Mouse (Mus musculus) liver, embryonic 14.5 days (tissue): ENCODE measurements around the gene Slc22a20. TPM values are rescaled to one million over a fixed set of nuclear protein-coding genes. Genes with fewer than 3 reads are reported as not detected.
A peak's percentile ranks its signal among the peaks of the same experiment; 100 is the strongest.

Experiments used
- ATAC-seq: fragments of 200-750 bp; cut with Nextera tagmentation; 2 replicates; pipeline ENCODE4 v1.8.0; 2017; ENCODE audit warnings: moderate number of reproducible peaks, mild to moderate bottlenecking, moderate library complexity; ENCODE audit not compliant: insufficient read depth
- DNase-seq, 3 experiments: peaks; one replicate each; pipeline ENCODE4 v3.0.0-alpha.2; 2012 to 2013; ENCODE audit warnings: low read depth in 3 of 3, low spot score in 3 of 3
- H3K27ac ChIP-seq: fragments of 300-500 bp; sonication (generic); 2 replicates; pipeline ENCODE4 v1.5.1; 2014; ENCODE audit warnings: moderate library complexity, mild to moderate bottlenecking, control low read depth, inconsistent platforms
- H3K27me3 ChIP-seq: fragments of 300-500 bp; sonication (generic); 2 replicates; pipeline ENCODE4 v1.6.1; 2014; ENCODE audit warnings: mild to moderate bottlenecking, low read length, moderate library complexity; ENCODE audit not compliant: control insufficient read depth, insufficient read depth
- H3K36me3 ChIP-seq: fragments of 300-500 bp; sonication (generic); replicated peaks from 2 replicates; pipeline ENCODE4 v1.6.1; 2014; ENCODE audit warnings: low read depth; ENCODE audit not compliant: control insufficient read depth, insufficient read depth
- H3K4me1 ChIP-seq, 2 experiments: fragments of 200-500 bp in 1 of 2; fragments of 300-500 bp in 1 of 2; sonication (generic) in 1 of 2; replicated peaks; 2 replicates each; pipeline ENCODE4 v1.6.1; 2012 to 2014; ENCODE audit warnings: antibody characterized with exemption in 1 of 2, inconsistent platforms in 1 of 2, low read length in 1 of 2; ENCODE audit not compliant: control insufficient read depth in 2 of 2, insufficient read depth in 2 of 2
- H3K4me2 ChIP-seq: fragments of 300-500 bp; sonication (generic); 2 replicates; pipeline ENCODE4 v1.6.1; 2014; ENCODE audit warnings: low read depth, mild to moderate bottlenecking, control low read depth, moderate library complexity
- H3K4me3 ChIP-seq, 2 experiments: fragments of 200-500 bp in 1 of 2; fragments of 300-500 bp in 1 of 2; sonication (generic) in 1 of 2; 2 replicates each; pipeline ENCODE4 v1.5.1; 2012 to 2014; ENCODE audit warnings: low read depth in 2 of 2, low read length in 2 of 2, mild to moderate bottlenecking in 2 of 2, control low read depth in 1 of 2, inconsistent platforms in 1 of 2, moderate library complexity in 1 of 2; ENCODE audit not compliant: insufficient read depth in 1 of 2
- H3K9ac ChIP-seq: fragments of 300-500 bp; sonication (generic); replicated peaks from 2 replicates; pipeline ENCODE4 v1.6.1; 2014; ENCODE audit warnings: mild to moderate bottlenecking, control low read depth, moderate library complexity
- H3K9me3 ChIP-seq: fragments of 300-500 bp; sonication (generic); 2 replicates; pipeline ENCODE4 v1.6.1; 2016; ENCODE audit warnings: low read length, mixed read lengths; ENCODE audit not compliant: control insufficient read depth
- CTCF ChIP-seq: IDR thresholded peaks from 2 replicates; pipeline ENCODE4 v1.5.1; 2016; ENCODE audit warnings: antibody characterized with exemption, low read depth, control low read depth
- EP300 ChIP-seq: IDR thresholded peaks from 2 replicates; pipeline ENCODE4 v1.6.1; 2016; ENCODE audit warnings: antibody characterized with exemption, low read depth
- WGBS: fragments of 180-500 bp; shearing (Covaris S2); extraction: QIAGEN DNeasy Blood & Tissue Kit; methylation state at CpG from one replicate; pipeline ENCODE4 v1.1.7; 2014; ENCODE audit not compliant: insufficient replicate concordance; 5-methylcytosine and 5-hydroxymethylcytosine counted together
- polyA plus RNA-seq, 2 experiments: library from polyadenylated mRNA; depleted of rRNA in 1 of 2; stranded (reverse) in 1 of 2; unstranded in 1 of 2; fragments of >200 nt; fragmentation: Nextera tagmentation in 1 of 2; extraction: Ambion mirVana in 1 of 2; gene quantifications; 2 replicates each; pipeline versions ENCODE4 v1.2.1 to v1.2.3; 2012 to 2014

Gene Slc22a20
- polyA plus RNA-seq, 2 experiments = 0.08 TPM; not detected in 1

- no peak overlapping the region for H3K9ac ChIP-seq
Measured at GRCm38 (mm10) chr19:5988027-5988814, 2.3 kb upstream of the Slc22a20 start.

GRCm38 (mm10) chr19:5980477-5980876, 5.5 kb downstream of the Slc22a20 start:
- no peak overlapping the region for H3K4me2 ChIP-seq
- no peak for DNase-seq
- 35% methylated on average over 9 of the region's 9 CpGs for WGBS
- TF ChIP-seq CTCF (no peak), EP300 (no peak)
- H3K9ac ChIP-seq = no peak overlapping the region
- H3K36me3 ChIP-seq = no peaks in the 10 kb centered on the region
- no peak overlapping the region for H3K27ac ChIP-seq
- H3K4me3 ChIP-seq = no peak overlapping the region
- peaks cover 0 to 5% of the 10 kb centered on the region in 2 experiments; a peak in 2 of 4 replicates for H3K4me1 ChIP-seq
- no peaks in the 10 kb centered on the region for H3K9me3 ChIP-seq
- ATAC-seq = peak; percentile 51; the same call in 1 of the 2 replicates
- H3K27me3 ChIP-seq = no peaks in the 10 kb centered on the region

More at GRCm38 (mm10) chr19:5988027-5988814, 2.3 kb upstream of the Slc22a20 start:
- 30% methylated on average over 5 of the region's 5 CpGs for WGBS
- ATAC-seq (no peak), DNase-seq (no peak)
- H3K36me3 ChIP-seq = peaks cover 16% of the 10 kb centered on the region
- H3K4me2 ChIP-seq = no peak overlapping the region
- TF ChIP-seq EP300 (no peak), CTCF (no peak)
- no peak overlapping the region for H3K4me3 ChIP-seq
- no peak overlapping the region for H3K27ac ChIP-seq
- H3K27me3 ChIP-seq = no peaks in the 10 kb centered on the region
- no peaks in the 10 kb centered on the region for H3K9me3 ChIP-seq
- peaks cover 3 to 19% of the 10 kb centered on the region in 2 experiments; a peak in 3 of 4 replicates for H3K4me1 ChIP-seq

- Histone ChIP-seq H3K9me3 (no peaks in the 10 kb centered on the region), H3K4me3 (no peak overlapping the region), H3K9ac (no peak overlapping the region), H3K4me1 (peaks cover 0 to 5% of the 10 kb centered on the region in 2 experiments; a peak in 2 of 4 replicates), H3K4me2 (no peak overlapping the region), H3K36me3 (no peaks in the 10 kb centered on the region), H3K27me3 (no peaks in the 10 kb centered on the region), H3K27ac (no peak overlapping the region)
- WGBS = 78% methylated on average over 3 of the region's 3 CpGs
- TF ChIP-seq EP300 (no peak), CTCF (no peak)
- ATAC-seq = no peak
- no peak for DNase-seq
Measured at GRCm38 (mm10) chr19:5977717-5978116, 8.2 kb downstream of the Slc22a20 start.

DNA sequence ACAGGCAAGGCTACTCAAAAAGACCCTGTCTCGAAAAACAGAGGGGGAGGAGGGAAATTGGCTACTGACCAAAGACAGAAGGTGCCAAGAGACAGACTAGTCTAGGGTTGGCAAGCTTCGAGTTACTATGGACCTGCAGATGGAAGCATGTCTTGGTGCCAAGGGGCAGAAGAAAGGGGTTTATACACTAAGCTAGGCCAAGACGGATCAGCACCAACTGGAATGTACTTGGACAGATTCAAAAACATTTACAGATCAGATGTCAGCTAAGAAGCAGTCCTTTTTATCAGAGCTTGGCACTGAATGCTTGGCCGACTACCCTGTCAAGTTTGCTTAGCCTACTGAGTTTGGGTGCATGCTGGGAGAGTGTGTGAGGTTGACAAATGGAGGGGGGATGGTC, 10.3 kb downstream of the Slc22a20 start:
- TF ChIP-seq CTCF (no peak), EP300 (no peak)
- DNase-seq (no peak), ATAC-seq (no peak)
- Histone ChIP-seq H3K9ac (no peak overlapping the region), H3K27me3 (no peaks in the 10 kb centered on the region), H3K27ac (no peak overlapping the region), H3K4me2 (no peak overlapping the region), H3K9me3 (no peaks in the 10 kb centered on the region), H3K4me1 (peaks cover 0 to 4% of the 10 kb centered on the region in 2 experiments; a peak in 2 of 4 replicates), H3K36me3 (no peaks in the 10 kb centered on the region), H3K4me3 (no peak overlapping the region)
- WGBS = 71% methylated on average over 4 of the region's 4 CpGs

DNA sequence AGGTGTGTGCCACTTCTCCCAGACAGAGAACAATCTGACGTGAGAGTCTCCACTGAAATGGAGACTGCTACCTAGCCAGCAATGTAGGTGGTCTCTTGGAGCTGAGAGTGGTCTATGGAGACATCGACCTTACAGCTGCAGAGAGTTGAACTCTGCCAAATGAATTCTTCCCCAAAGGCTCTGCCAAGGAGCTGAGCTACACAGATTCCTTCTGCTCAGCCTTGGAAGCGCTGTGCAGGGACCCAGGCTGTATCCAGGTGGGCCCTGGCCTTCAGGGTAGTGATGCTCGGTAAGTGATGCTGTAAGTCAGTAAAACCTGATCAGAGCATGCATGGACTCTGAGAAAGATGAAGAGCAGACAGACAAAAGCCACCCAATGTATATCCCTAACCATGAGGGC, 10.8 kb downstream of the Slc22a20 start:
- Histone ChIP-seq H3K27ac (no peak overlapping the region), H3K4me1 (peaks cover 0 to 2% of the 10 kb centered on the region in 2 experiments; a peak in 2 of 4 replicates), H3K27me3 (no peaks in the 10 kb centered on the region), H3K36me3 (no peaks in the 10 kb centered on the region), H3K4me3 (no peak overlapping the region), H3K9me3 (no peaks in the 10 kb centered on the region), H3K9ac (no peak overlapping the region), H3K4me2 (no peak overlapping the region)
- DNase-seq (no peak), ATAC-seq (no peak)
- TF ChIP-seq CTCF = no peak
- WGBS = 69% methylated on average over 4 of the region's 4 CpGs
